Mouse (Mus musculus): Measurements from ENCODE around the gene Tnr.

The Tnr gene

DNA sequence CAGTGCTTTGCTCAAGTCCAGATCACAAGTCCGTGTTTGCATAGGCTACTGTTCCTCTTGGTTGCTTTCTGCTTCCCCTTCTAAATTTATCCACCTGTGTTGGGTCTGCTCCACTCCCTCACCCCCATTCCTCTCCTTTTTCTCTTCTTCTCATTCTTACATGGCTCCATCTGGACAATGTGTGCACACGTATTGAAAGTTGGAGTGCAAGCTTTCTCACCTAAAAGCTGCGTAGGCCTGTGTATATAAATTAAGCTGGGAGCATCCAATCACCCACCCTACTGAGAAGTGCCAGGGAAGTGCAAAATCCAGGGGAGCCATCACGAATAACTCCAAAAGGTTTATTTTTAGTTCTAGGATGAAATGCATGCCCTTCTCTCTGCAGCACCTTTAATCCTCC, 264.7 kb downstream of the Tnr start:
- intact Hi-C loops (cut with DNase I), result no loop called here

DNA sequence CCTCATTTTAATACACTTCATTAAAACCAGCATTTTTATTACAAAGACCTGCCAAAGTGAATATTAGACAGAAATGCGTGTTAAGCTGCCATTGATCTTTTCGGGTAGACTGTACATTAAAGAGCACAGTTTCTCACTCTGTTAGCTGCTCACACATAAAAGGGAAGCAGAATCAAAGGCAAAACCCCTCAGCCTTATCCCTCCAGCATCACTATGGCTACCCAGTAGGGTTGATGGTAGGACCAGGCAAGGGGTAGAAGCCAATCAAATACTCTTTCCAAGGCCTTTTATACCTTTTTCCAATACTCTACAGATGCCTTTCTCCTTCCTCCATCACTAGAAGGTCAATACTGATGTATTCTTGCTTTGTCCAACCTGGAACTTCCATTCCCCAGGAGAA, 269.0 kb downstream of the Tnr start:
- intact Hi-C loops (cut with DNase I), result no loop called here

GRCm38 (mm10) chr1:159796021-159796420, 272.5 kb downstream of the Tnr start:
- intact Hi-C loops (cut with DNase I), result no loop called here

DNA sequence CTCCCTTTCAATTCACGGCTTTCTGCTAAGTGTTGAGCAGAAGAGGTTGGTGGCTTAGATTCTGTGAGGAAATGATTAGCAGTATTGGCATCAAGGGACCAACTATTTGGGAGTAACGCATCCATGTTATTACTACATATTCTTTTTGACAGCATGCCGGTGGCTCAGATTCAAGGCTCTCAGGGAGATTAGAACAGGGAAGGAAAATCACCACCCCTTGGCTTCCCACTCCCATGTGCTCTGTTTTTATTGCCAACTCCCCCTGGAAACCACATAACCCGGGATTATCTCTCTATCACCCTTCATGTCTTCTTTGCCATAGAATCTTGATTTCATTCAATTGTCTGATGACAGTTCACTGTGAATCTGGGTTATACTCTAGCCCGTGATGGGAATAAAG, 276.8 kb downstream of the Tnr start:
- intact Hi-C loops (cut with DNase I), result no loop called here

- intact Hi-C loops (cut with DNase I), result no loop called here
Measured at GRCm38 (mm10) chr1:159801753-159802152, 278.2 kb downstream of the Tnr start.

DNA sequence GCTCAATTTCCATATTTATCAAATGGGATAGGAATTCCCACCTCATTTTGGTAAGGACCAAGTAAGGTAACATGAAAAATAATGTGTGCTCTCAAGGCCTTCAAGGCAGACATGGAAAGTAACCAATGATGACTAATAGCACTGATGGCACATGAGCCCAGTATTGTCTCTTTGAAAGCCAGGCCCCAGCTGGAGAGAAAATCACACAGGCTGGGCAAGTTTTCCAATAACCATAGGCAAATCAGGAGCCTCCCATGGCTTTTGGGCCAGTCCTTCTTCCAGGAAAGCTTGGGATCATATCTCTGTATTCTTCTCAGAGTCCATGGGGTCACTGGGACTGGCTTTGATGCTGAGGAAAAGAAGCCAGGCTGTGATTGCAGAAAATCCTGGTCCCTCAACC, 280.1 kb downstream of the Tnr start:
- intact Hi-C loops (cut with DNase I), result no loop called here

- intact Hi-C loops (cut with DNase I), result no loop called here
Measured at GRCm38 (mm10) chr1:159809493-159809892, 285.9 kb downstream of the Tnr start.

DNA sequence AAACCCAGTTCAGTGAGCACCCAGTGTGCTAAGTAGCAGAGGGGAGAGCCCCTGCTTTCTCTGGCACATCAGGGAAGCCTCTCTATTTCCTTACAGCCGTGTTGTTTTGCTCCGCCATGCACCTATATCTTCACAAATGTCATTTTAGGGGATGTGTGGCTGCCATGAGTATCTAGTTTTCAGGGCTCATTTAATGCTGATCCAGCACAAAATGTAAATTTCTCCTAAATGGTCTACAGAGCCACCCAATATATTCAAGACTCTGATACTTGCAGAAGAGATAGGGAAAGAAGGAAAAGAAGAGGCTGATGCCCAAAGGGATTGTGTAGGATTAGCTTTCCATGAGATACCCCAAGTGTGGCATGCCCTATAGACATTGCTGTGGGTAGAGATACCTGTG, 288.2 kb downstream of the Tnr start:
- intact Hi-C loops (cut with DNase I), result no loop called here

GRCm38 (mm10) chr1:159812820-159813411, 289.3 kb downstream of the Tnr start:
- intact Hi-C loops (cut with DNase I), result no loop called here

GRCm38 (mm10) chr1:159814348-159814747, 290.8 kb downstream of the Tnr start:
- intact Hi-C loops (cut with DNase I), result no loop called here

DNA sequence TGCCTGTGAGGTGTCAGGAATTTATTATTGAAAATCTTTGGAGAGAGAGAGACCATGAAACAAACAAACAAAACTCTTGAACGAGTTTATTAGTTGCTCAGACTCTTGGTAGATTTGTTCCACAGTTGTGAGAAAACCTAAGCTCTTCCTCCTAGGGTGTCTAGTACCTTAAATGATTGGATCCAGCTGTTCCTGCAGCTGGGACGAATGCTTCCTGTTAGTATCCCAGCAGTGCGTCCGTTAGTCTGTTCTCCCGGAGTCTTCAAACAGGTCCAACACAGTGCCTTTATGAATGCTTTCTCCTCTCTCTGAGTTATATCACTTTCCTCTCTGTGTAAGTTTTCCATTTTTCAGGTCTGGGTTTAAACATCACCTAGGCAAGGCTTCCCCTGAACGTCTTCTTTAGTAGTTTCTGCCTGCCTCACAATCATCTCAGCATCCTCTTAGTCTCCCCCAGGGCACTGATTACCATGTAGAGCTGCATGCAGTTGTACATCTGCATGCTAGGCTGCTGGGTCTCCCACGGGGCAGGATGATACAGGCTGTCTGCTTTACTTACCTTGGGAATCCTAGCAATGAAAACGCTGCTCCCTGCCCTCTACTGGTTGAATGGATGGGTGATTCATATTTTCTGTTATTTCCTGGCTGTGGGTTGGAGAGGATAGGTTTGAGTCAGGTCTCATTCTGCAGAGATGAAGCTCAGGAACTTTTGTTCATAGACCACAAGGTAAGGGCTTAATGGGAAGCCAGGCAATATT, 293.2 kb downstream of the Tnr start:
- intact Hi-C loops (cut with DNase I), result no loop called here

GRCm38 (mm10) chr1:159819511-159819910, 295.9 kb downstream of the Tnr start:
- intact Hi-C loops (cut with DNase I), result no loop called here

- intact Hi-C loops (cut with DNase I), result no loop called here
Measured at GRCm38 (mm10) chr1:159822416-159822815, 298.8 kb downstream of the Tnr start.

DNA sequence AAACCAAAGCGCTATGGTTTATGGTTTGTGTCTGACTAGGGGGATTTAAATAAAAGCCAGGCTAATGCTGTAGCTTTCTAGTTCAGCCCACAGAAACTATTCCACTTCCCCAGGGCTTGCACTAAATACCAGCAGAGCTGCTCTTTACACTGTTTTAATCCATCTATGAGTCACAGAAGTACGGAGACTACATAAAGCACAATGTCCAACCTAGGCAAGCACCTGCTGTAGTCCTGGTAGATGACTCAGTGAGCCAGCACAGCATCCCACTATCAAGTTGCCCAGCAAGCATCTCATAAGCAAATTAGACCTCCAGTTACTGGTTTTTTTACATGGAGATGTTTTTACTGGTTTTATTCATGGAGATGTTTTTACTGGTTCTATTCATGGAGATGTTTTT, 305.0 kb downstream of the Tnr start:
- intact Hi-C loops (cut with DNase I), result no loop called here

DNA sequence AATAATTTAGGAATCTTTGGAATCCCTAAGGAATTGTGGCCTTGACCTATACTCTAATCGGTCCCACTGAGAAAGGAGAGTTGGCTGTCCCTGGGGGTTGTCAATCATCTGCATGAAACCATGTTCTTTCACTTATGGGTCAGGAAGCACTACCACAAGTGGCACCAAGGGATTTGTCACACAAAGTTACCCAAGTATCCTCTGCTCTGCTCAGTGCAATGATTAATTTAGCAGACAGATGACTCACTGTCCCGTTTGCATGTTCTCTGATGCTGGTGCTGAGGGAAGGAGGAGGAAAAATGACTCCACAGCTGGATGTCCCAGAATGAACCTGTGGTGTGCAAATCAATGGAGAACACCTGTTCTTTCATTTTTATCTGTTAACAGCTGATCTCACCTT, 309.6 kb downstream of the Tnr start:
- intact Hi-C loops (cut with DNase I), result no loop called here

- intact Hi-C loops (cut with DNase I), result no loop called here
Measured at GRCm38 (mm10) chr1:159833646-159834338, 310.2 kb downstream of the Tnr start.

DNA sequence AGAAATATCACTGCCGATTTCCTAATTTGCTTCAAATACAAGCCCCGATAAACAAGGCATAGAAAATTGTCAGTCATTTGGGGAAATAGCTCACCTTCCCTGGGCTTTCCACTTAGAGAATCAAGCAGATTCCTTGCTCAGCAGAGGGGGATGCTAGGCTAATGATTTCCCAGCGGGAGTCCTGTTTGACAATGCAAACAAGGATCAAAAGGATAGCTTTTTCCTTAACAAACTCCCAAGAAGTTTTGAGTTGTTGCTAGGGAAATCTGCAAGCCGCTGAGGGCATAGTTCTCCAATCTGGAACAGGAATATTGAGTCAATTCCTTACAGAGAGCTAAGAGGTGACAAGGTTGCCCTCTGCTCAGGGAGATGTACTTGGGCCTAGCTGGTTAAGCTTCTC, 311.6 kb downstream of the Tnr start:
- intact Hi-C loops (cut with DNase I), result no loop called here

- intact Hi-C loops (cut with DNase I), result no loop called here
Measured at GRCm38 (mm10) chr1:159840337-159840736, 316.8 kb downstream of the Tnr start.

DNA sequence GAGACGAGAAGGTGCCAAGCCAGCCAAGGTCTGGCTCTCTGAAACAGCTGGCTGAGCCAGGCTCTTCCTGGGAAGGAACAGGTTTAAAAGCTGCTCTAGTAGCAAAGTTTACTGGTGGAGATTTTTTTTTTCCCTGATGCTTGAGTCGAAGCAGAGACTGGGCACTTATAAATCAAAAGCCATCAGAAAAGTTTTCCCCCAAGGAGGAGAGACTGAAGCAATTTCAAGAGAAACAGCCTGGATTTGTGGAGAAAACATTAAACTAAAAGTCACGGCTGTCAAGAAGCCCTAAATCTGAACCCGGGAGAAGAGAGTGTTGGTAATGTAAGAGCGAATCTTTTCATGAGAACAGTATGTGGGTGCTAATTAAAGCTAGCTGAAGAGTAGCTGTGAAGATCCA, 319.3 kb downstream of the Tnr start:
- intact Hi-C loops (cut with DNase I), result no loop called here

- intact Hi-C loops (cut with DNase I), result no loop called here
Measured at GRCm38 (mm10) chr1:159852088-159852487, 328.5 kb downstream of the Tnr start.

GRCm38 (mm10) chr1:159854261-159854660, 330.7 kb downstream of the Tnr start:
- intact Hi-C loops (cut with DNase I), result no loop called here

GRCm38 (mm10) chr1:159861782-159862474, 338.4 kb downstream of the Tnr start:
- intact Hi-C loops (cut with DNase I), result no loop called here

All from adrenal gland (tissue).